ENCODE assay signal across 9 mouse cellular contexts in the genomic region with DNA sequence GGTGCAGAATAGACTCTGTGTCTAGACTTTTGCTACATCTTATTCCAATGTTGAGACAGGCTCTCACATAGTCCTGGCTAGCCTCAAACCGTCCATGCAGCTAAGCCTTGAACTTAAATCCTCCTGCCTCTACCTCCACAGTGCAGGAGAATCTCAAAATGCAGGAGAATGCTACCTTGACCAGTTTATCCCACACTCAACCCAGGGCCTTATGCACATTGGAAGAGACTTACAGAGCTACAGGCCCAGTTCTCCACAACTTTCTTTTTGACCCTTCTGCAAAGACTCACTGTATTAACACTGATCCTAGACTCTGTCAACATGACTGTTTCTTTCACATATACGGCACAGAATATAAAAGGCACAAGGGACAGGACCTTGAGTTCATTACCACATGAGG. TPM values are rescaled to one million over a fixed set of nuclear protein-coding genes. Genes with fewer than 3 reads are reported as not detected.
A peak's percentile ranks its signal among the peaks of the same experiment; 100 is the strongest.
DNase-seq lines count a peak whose midpoint lies in the region; ATAC-seq and TF ChIP-seq lines count a peak whose summit lies in the region.
"Had no signal": no experiment of that assay in that cellular context is flagged by ENCODE, and none has a peak within 500 bp of the region (broad histone marks: within the 10 kb centered on the region; RNA-seq: fewer than 3 reads in every experiment).

No protein-coding gene starts in this region.

- peaks cover 22% of the 10 kb centered on the region for H3K4me1 ChIP-seq in lung, adult 2 months (ENCODE audit: control insufficient read depth, insufficient read depth, low read length)
- peaks cover 33% of the 10 kb centered on the region for H3K4me1 ChIP-seq in forebrain, embryonic 13.5 days
- 0 out of 2 replicates have a peak, but pooled peaks cover 3% of the 10 kb centered on the region for H3K4me1 ChIP-seq in intestine, postnatal 0 days (replicated peaks; ENCODE audit: control insufficient read depth, insufficient read depth, low read length)
- H3K4me1 ChIP-seq in neural tube, embryonic 12.5 days: peaks cover 31% of the 10 kb centered on the region

- no peak for ATAC-seq in forebrain, embryonic 13.5 days
- ATAC-seq in intestine, postnatal 0 days: no peak
- ATAC-seq in neural tube, embryonic 12.5 days (ENCODE audit: low FRiP score, low read depth): no peak

- peak overlapping the region; percentile 16 for H3K4me3 ChIP-seq in lung, adult 2 months (replicated peaks; ENCODE audit: extremely low read depth, low read depth, low read length)
- peak overlapping the region; percentile 79 for H3K4me3 ChIP-seq in forebrain, embryonic 13.5 days
- no peak overlapping the region for H3K4me3 ChIP-seq in intestine, postnatal 0 days (ENCODE audit: low read depth, low read length)
- H3K4me3 ChIP-seq in neural tube, embryonic 12.5 days: no peak overlapping the region

- H3K27me3 ChIP-seq in forebrain, embryonic 13.5 days: no peaks in the 10 kb centered on the region
- H3K27me3 ChIP-seq in intestine, postnatal 0 days (replicated peaks; ENCODE audit: control insufficient read depth, insufficient read depth, low read length): no peaks in the 10 kb centered on the region
- no peaks in the 10 kb centered on the region for H3K27me3 ChIP-seq in neural tube, embryonic 12.5 days (replicated peaks)

- H3K9me3 ChIP-seq in forebrain, embryonic 13.5 days (replicated peaks): no peaks in the 10 kb centered on the region
- no peaks in the 10 kb centered on the region for H3K9me3 ChIP-seq in intestine, postnatal 0 days (ENCODE audit: control insufficient read depth)
- H3K9me3 ChIP-seq in neural tube, embryonic 12.5 days: no peaks in the 10 kb centered on the region

- no peak overlapping the region for H3K9ac ChIP-seq in forebrain, embryonic 13.5 days
- H3K9ac ChIP-seq in intestine, postnatal 0 days (ENCODE audit: low read depth, low read length): 0 out of 2 replicates have a peak overlapping the region, but pooled peaks have one; percentile 1
- H3K9ac ChIP-seq in neural tube, embryonic 12.5 days: no peak overlapping the region

- no peak overlapping the region for H3K27ac ChIP-seq in forebrain, embryonic 13.5 days
- H3K27ac ChIP-seq in intestine, postnatal 0 days (ENCODE audit: low read depth, low read length): no peak overlapping the region
- no peak overlapping the region for H3K27ac ChIP-seq in neural tube, embryonic 12.5 days

- no peak for DNase-seq in lung, adult 2 months
- DNase-seq in lung, postnatal 25 days (ENCODE audit: low spot score): no peak
- no peak for DNase-seq in urinary bladder, adult 2 months (ENCODE audit: low spot score)
- DNase-seq in layer of hippocampus, postnatal 25 days (ENCODE audit: extremely low spot score in 1 of 2, low spot score in 1 of 2): no peak
- DNase-seq in urinary bladder, postnatal 25 days (ENCODE audit: low spot score): no peak
- DNase-seq: cerebellum, postnatal 36 days had no signal

- TF ChIP-seq CTCF in lung, adult 2 months (IDR thresholded peaks at IDR 0.05; ENCODE audit: insufficient read depth, low read length): no peak
- TF ChIP-seq CTCF in intestine, postnatal 0 days (IDR thresholded peaks at IDR 0.05; ENCODE audit: low read depth): no peak

- peak overlapping the region; percentile 97 for H3K4me2 ChIP-seq in forebrain, embryonic 13.5 days
- H3K4me2 ChIP-seq in intestine, postnatal 0 days (replicated peaks; ENCODE audit: low read depth): peak overlapping the region; percentile 83
- H3K4me2 ChIP-seq in neural tube, embryonic 12.5 days (replicated peaks): peak overlapping the region; percentile 94

- no peak for TF ChIP-seq POLR2A in lung, adult 2 months (IDR thresholded peaks at IDR 0.05; ENCODE audit: borderline replicate concordance, extremely low read depth, low read depth, low read length)

- H3K36me3 ChIP-seq in forebrain, embryonic 13.5 days (ENCODE audit: poor library complexity, severe bottlenecking): no peaks in the 10 kb centered on the region
- no peaks in the 10 kb centered on the region for H3K36me3 ChIP-seq in intestine, postnatal 0 days (ENCODE audit: control insufficient read depth, insufficient read depth)
- 0 out of 2 replicates have a peak, but pooled peaks cover 3% of the 10 kb centered on the region for H3K36me3 ChIP-seq in neural tube, embryonic 12.5 days

- WGBS in lung, adult 2 months: 19% methylated on average over 2 of the region's 2 CpGs
- WGBS in forebrain, embryonic 13.5 days: 63% methylated on average over 2 of the region's 2 CpGs
- 46% methylated on average over 2 of the region's 2 CpGs for WGBS in intestine, postnatal 0 days
- 82% methylated on average over 2 of the region's 2 CpGs for WGBS in neural tube, embryonic 12.5 days

RNA-seq across cellular contexts. Expression of gene Gna12, which starts 1.9 kb away (rescaled TPM):
- 112 and 120 TPM in 2 replicates for polyA plus RNA-seq in lung, adult 2 months (2012; rRNA removed)
- 11.0 and 12.6 TPM in 2 replicates for polyA plus RNA-seq in forebrain, embryonic 13.5 days (2015; fragmentation: Nextera tagmentation; extraction: Ambion mirVana)
- 13.8 and 14.4 TPM in 2 replicates for polyA plus RNA-seq in intestine, postnatal 0 days (2015; fragmentation: Nextera tagmentation; extraction: Ambion mirVana)
- 77.6 and 85.3 TPM in 2 replicates for polyA plus RNA-seq in neural tube, embryonic 12.5 days (2016; fragmentation: Nextera tagmentation; extraction: Ambion mirVana)
- 46.5 and 67.5 TPM in 2 replicates for polyA plus RNA-seq in urinary bladder, adult 2 months (2012; rRNA removed)
- total RNA-seq in layer of hippocampus, postnatal 25 days (2021): 100 to 1,000 TPM; 101 to 111 TPM

Comparison
In these comparisons a context has a peak if more than half of its experiments do, and no peak if none do; other contexts are left out.
1. H3K4me3 ChIP-seq: peak in lung, adult 2 months (single experiment) and forebrain, embryonic 13.5 days (single experiment); none in intestine, postnatal 0 days (single experiment) and neural tube, embryonic 12.5 days (single experiment).
2. Peak in every context shown above with its lines, with median percentiles within 50 percentile points of each other: H3K4me2 ChIP-seq.